Mouse (Mus musculus) G1E (cell line): ENCODE results near the gene Sult6b1.

Source experiments
- CTCF ChIP-seq: IDR thresholded peaks from 2 replicates; pipeline ENCODE4 v1.5.1; 2012; ENCODE audit warnings: low read depth, low read length, inconsistent platforms, mixed read lengths
- GATA1 ChIP-seq: IDR thresholded peaks from 2 replicates; pipeline ENCODE4 v1.6.1; 2012; ENCODE audit warnings: borderline replicate concordance, low read length, inconsistent platforms, mixed read lengths
- GATA2 ChIP-seq: IDR thresholded peaks from 2 replicates; pipeline ENCODE4 v1.6.1; 2012; ENCODE audit warnings: low read depth, low read length, inconsistent platforms, borderline replicate concordance
- POLR2AphosphoS5 ChIP-seq: IDR thresholded peaks from 2 replicates; pipeline ENCODE4 v1.6.1; 2012; ENCODE audit warnings: low read depth, low read length, inconsistent platforms; ENCODE audit not compliant: insufficient replicate concordance
- TAL1 ChIP-seq: conservative IDR thresholded peaks from 2 replicates; pipeline ENCODE4 v1.6.1; 2012; ENCODE audit warnings: low read depth, low read length, inconsistent platforms, mixed read lengths

- TF ChIP-seq GATA1 (no peak), CTCF (no peak), TAL1 (no peak), POLR2AphosphoS5 (no peak), GATA2 (no peak)
These were observed 7.1 kb upstream of the Sult6b1 start for GRCm38 (mm10) chr17:78913921-78914320.
